In genomic region chr3:131214060-131214658, GRCm38 (mm10) we compare ENCODE assay signal across 16 mouse cellular contexts. TPM values are rescaled to one million over a fixed set of nuclear protein-coding genes. Genes with fewer than 3 reads are reported as not detected.
DNase-seq lines count a peak whose midpoint lies in the region; ATAC-seq and TF ChIP-seq lines count a peak whose summit lies in the region.
"Had no signal": no experiment of that assay in that cellular context is flagged by ENCODE, and none has a peak within 500 bp of the region (broad histone marks: within the 10 kb centered on the region; RNA-seq: fewer than 3 reads in every experiment).

No protein-coding gene starts in this region.

- no peak for TF ChIP-seq POLR2A in thymus, adult 2 months (IDR thresholded peaks at IDR 0.05; ENCODE audit: control insufficient read depth, extremely low read depth, insufficient read depth, low read length, poor library complexity)

- 88% methylated on average over 9 of the region's 9 CpGs for whole genome bisulfite sequencing in forebrain, embryonic 10.5 days
- 87% methylated on average over 9 of the region's 9 CpGs for whole genome bisulfite sequencing in forebrain, embryonic 15.5 days
- 46% methylated on average over 9 of the region's 9 CpGs for WGBS in kidney, postnatal 0 days
- WGBS in thymus, adult 2 months: 87% methylated on average over 9 of the region's 9 CpGs

- H3K4me1 ChIP-seq in forebrain, embryonic 10.5 days: peaks cover 11% of the 10 kb centered on the region; the same call in 1 of the 2 replicates
- H3K4me1 ChIP-seq in forebrain, embryonic 15.5 days: no peaks in the 10 kb centered on the region
- no peaks in the 10 kb centered on the region for H3K4me1 ChIP-seq in kidney, postnatal 0 days (replicated peaks; ENCODE audit: insufficient read depth, low read length)
- peaks cover 11% of the 10 kb centered on the region for H3K4me1 ChIP-seq in thymus, adult 2 months (replicated peaks; ENCODE audit: control insufficient read depth, insufficient read depth, low read length)
- H3K4me1 ChIP-seq: forebrain, embryonic 12.5 days had no signal

- H3K4me2 ChIP-seq in forebrain, embryonic 15.5 days (replicated peaks): no peak overlapping the region
- no peak overlapping the region for H3K4me2 ChIP-seq in kidney, postnatal 0 days (ENCODE audit: low read length)
- H3K4me2 ChIP-seq: forebrain, embryonic 12.5 days; heart, embryonic 12.5 days; hindbrain, embryonic 14.5 days had no signal

- no peaks in the 10 kb centered on the region for H3K27me3 ChIP-seq in forebrain, embryonic 10.5 days (ENCODE audit: poor library complexity, severe bottlenecking)
- no peaks in the 10 kb centered on the region for H3K27me3 ChIP-seq in forebrain, embryonic 15.5 days
- H3K27me3 ChIP-seq in kidney, postnatal 0 days (ENCODE audit: insufficient read depth, low read length): no peaks in the 10 kb centered on the region
- no peaks in the 10 kb centered on the region for H3K27me3 ChIP-seq in thymus, adult 2 months (ENCODE audit: control insufficient read depth, insufficient read depth, low read length)
- H3K27me3 ChIP-seq: forebrain, embryonic 12.5 days; heart, embryonic 12.5 days had no signal

- 0 out of 2 replicates have a peak, but pooled peaks cover 3% of the 10 kb centered on the region for H3K9me3 ChIP-seq in forebrain, embryonic 10.5 days
- H3K9me3 ChIP-seq in forebrain, embryonic 15.5 days: no peaks in the 10 kb centered on the region
- no peaks in the 10 kb centered on the region for H3K9me3 ChIP-seq in kidney, postnatal 0 days (replicated peaks; ENCODE audit: low read length)
- H3K9me3 ChIP-seq: forebrain, embryonic 12.5 days; heart, embryonic 12.5 days; hindbrain, embryonic 10.5 days had no signal

- ATAC-seq in forebrain, embryonic 15.5 days (replicated peaks): no peak
- no peak for ATAC-seq in kidney, postnatal 0 days (replicated peaks; ENCODE audit: low FRiP score, low read depth)
- ATAC-seq: forebrain, postnatal 0 days had no signal

- no peak for DNase-seq in forebrain, embryonic 10.5 days (ENCODE audit: extremely low spot score, low spot score)
- DNase-seq in kidney, postnatal 0 days (ENCODE audit: low spot score): peak; percentile 56
- DNase-seq in kidney, postnatal 25 days: no peak
- no peak for DNase-seq in thymus, adult 2 months
- no peak for DNase-seq in thymus, postnatal 10 days (ENCODE audit: low spot score in 2 of 2)
- no peak for DNase-seq in adrenal gland, postnatal 25 days
- DNase-seq: cerebellum, adult 9-11 months; cerebellum, postnatal 36 days; forebrain, postnatal 0 days; gastrocnemius, postnatal 25 days had no signal

- peak overlapping the region; percentile 3; the same call in 1 of the 2 replicates for H3K27ac ChIP-seq in forebrain, embryonic 10.5 days
- H3K27ac ChIP-seq in forebrain, embryonic 15.5 days (replicated peaks): no peak overlapping the region
- 0 out of 2 replicates have a peak overlapping the region, but pooled peaks have one; percentile 6 for H3K27ac ChIP-seq in kidney, postnatal 0 days
- H3K27ac ChIP-seq in thymus, adult 2 months (ENCODE audit: control insufficient read depth, insufficient read depth, low read length): peak overlapping the region; percentile 31; the same call in 1 of the 2 replicates
- H3K27ac ChIP-seq: forebrain, embryonic 12.5 days; gastrocnemius, adult 2 months; hindbrain, embryonic 10.5 days; hindbrain, embryonic 14.5 days had no signal

- no peak for TF ChIP-seq CTCF in kidney, postnatal 0 days (IDR thresholded peaks at IDR 0.05; ENCODE audit: low read depth)
- TF ChIP-seq CTCF in thymus, adult 2 months (IDR thresholded peaks at IDR 0.05; ENCODE audit: borderline replicate concordance, control insufficient read depth, extremely low read depth, insufficient read depth, low read length, poor library complexity): no peak

- H3K4me3 ChIP-seq in forebrain, embryonic 10.5 days: no peak overlapping the region
- H3K4me3 ChIP-seq in forebrain, embryonic 15.5 days: no peak overlapping the region
- H3K4me3 ChIP-seq in kidney, postnatal 0 days (replicated peaks; ENCODE audit: low read depth, low read length): no peak overlapping the region
- no peak overlapping the region for H3K4me3 ChIP-seq in thymus, adult 2 months (ENCODE audit: control insufficient read depth, insufficient read depth, low read length)
- H3K4me3 ChIP-seq: forebrain, embryonic 12.5 days; gastrocnemius, adult 2 months; heart, embryonic 12.5 days; hindbrain, embryonic 10.5 days had no signal

- H3K9ac ChIP-seq in forebrain, embryonic 15.5 days (replicated peaks): no peak overlapping the region
- no peak overlapping the region for H3K9ac ChIP-seq in kidney, postnatal 0 days (ENCODE audit: low read depth, low read length)
- H3K9ac ChIP-seq: forebrain, embryonic 12.5 days; forebrain, postnatal 0 days; heart, embryonic 12.5 days; hindbrain, embryonic 14.5 days had no signal

- peaks cover 42% of the 10 kb centered on the region for H3K36me3 ChIP-seq in forebrain, embryonic 10.5 days (replicated peaks)
- no peaks in the 10 kb centered on the region for H3K36me3 ChIP-seq in forebrain, embryonic 15.5 days
- H3K36me3 ChIP-seq in kidney, postnatal 0 days (ENCODE audit: insufficient read depth, low read length): no peaks in the 10 kb centered on the region
- peaks cover 51% of the 10 kb centered on the region for H3K36me3 ChIP-seq in thymus, adult 2 months (ENCODE audit: control insufficient read depth, insufficient read depth, low read length)
- H3K36me3 ChIP-seq: heart, embryonic 12.5 days had no signal

RNA-seq across cellular contexts. Expression of gene Hadh, which starts 57.7 kb away (rescaled TPM):
- 87.0 and 92.8 TPM in 2 replicates for polyA plus RNA-seq in forebrain, embryonic 10.5 days (2016; fragmentation: Nextera tagmentation; extraction: Ambion mirVana)
- 22.3 and 25.3 TPM in 2 replicates for polyA plus RNA-seq in forebrain, embryonic 15.5 days (2015; fragmentation: Nextera tagmentation; extraction: Ambion mirVana)
- polyA plus RNA-seq in kidney, postnatal 0 days (2015; fragmentation: Nextera tagmentation; extraction: Ambion mirVana): 173 and 196 TPM in 2 replicates
- polyA plus RNA-seq in thymus, adult 2 months (2012; rRNA removed): 92.4 and 101 TPM in 2 replicates
- 400 and 413 TPM in 2 replicates for total RNA-seq in adrenal gland, postnatal 25 days (2021)
